Mouse (Mus musculus) cerebral cortex, adult 2 months (tissue): Measurements from ENCODE around the gene N4bp1.

Source experiments
- WGBS: fragments of 180-500 bp; shearing (Covaris S2); methylation state at CpG from one replicate; pipeline ENCODE4 v1.1.7; 2018; 5-methylcytosine and 5-hydroxymethylcytosine counted together

The N4bp1 gene

GRCm38 (mm10) chr8:86824735-86825134, 60.3 kb downstream of the N4bp1 start:
- WGBS, result 42% methylated on average over 4 of the region's 4 CpGs

- WGBS, result 44% methylated on average over 3 of the region's 3 CpGs
These were observed 64.3 kb downstream of the N4bp1 start for GRCm38 (mm10) chr8:86820756-86821201.

- 77% methylated on average over 2 of the region's 2 CpGs for WGBS
These were observed 64.8 kb downstream of the N4bp1 start for GRCm38 (mm10) chr8:86820186-86820755.

GRCm38 (mm10) chr8:86819426-86819825, 65.6 kb downstream of the N4bp1 start:
- 33% methylated on average over 6 of the region's 6 CpGs for WGBS

GRCm38 (mm10) chr8:86808990-86809960, 75.8 kb downstream of the N4bp1 start:
- WGBS, result 81% methylated on average over 15 of the region's 15 CpGs

- WGBS, result 56% methylated on average over 5 of the region's 5 CpGs
These were observed 76.8 kb downstream of the N4bp1 start for GRCm38 (mm10) chr8:86808239-86808638.

- 64% methylated on average over 6 of the region's 6 CpGs for WGBS
These were observed 83.1 kb downstream of the N4bp1 start for GRCm38 (mm10) chr8:86801988-86802387.

- 60% methylated on average over 4 of the region's 4 CpGs for WGBS
These were observed 84.1 kb downstream of the N4bp1 start for GRCm38 (mm10) chr8:86800966-86801365.

GRCm38 (mm10) chr8:86798141-86798540, 86.9 kb downstream of the N4bp1 start:
- 92% methylated on average over 6 of the region's 6 CpGs for WGBS

- 76% methylated on average over 2 of the region's 2 CpGs for WGBS
These were observed 87.4 kb downstream of the N4bp1 start for GRCm38 (mm10) chr8:86797705-86798104.

GRCm38 (mm10) chr8:86794716-86795115, 90.3 kb downstream of the N4bp1 start:
- WGBS, result 73% methylated on average over 6 of the region's 6 CpGs

- 90% methylated on average over 6 of the region's 6 CpGs for WGBS
These were observed 93.5 kb downstream of the N4bp1 start for GRCm38 (mm10) chr8:86791542-86791941.

GRCm38 (mm10) chr8:86789576-86789975, 95.5 kb downstream of the N4bp1 start:
- 93% methylated on average over 1 of the region's 1 CpGs for WGBS

- WGBS, result 69% methylated on average over 12 of the region's 12 CpGs
These were observed 97.1 kb downstream of the N4bp1 start for GRCm38 (mm10) chr8:86787891-86788420.

GRCm38 (mm10) chr8:86786498-86786897, 98.6 kb downstream of the N4bp1 start:
- WGBS, result 60% methylated on average over 5 of the region's 5 CpGs

- WGBS, result 85% methylated on average over 8 of the region's 8 CpGs
These were observed 104.0 kb downstream of the N4bp1 start for GRCm38 (mm10) chr8:86781094-86781493.

- WGBS, result 78% methylated on average over 8 of the region's 8 CpGs
These were observed 105.9 kb downstream of the N4bp1 start for GRCm38 (mm10) chr8:86779207-86779606.

GRCm38 (mm10) chr8:86769945-86770715, 114.9 kb downstream of the N4bp1 start:
- WGBS, result 88% methylated on average over 1 of the region's 1 CpGs

GRCm38 (mm10) chr8:86768499-86768898, 116.6 kb downstream of the N4bp1 start:
- WGBS, result 55% methylated on average over 5 of the region's 5 CpGs

- 85% methylated on average over 9 of the region's 9 CpGs for WGBS
These were observed 118.4 kb downstream of the N4bp1 start for GRCm38 (mm10) chr8:86766548-86767211.

- 81% methylated on average over 8 of the region's 8 CpGs for WGBS
These were observed 119.4 kb downstream of the N4bp1 start for GRCm38 (mm10) chr8:86765669-86766068.
